Mouse (Mus musculus): ENCODE data around the gene Ext2.

Gene Ext2

GRCm38 (mm10) chr2:93822045-93822749, at the start of gene Ext2:
Ext2 (minus strand) TSS chr2:93822568.
- DNase-seq (ENCODE audit: low read depth, low spot score), result peak; percentile 86

DNA sequence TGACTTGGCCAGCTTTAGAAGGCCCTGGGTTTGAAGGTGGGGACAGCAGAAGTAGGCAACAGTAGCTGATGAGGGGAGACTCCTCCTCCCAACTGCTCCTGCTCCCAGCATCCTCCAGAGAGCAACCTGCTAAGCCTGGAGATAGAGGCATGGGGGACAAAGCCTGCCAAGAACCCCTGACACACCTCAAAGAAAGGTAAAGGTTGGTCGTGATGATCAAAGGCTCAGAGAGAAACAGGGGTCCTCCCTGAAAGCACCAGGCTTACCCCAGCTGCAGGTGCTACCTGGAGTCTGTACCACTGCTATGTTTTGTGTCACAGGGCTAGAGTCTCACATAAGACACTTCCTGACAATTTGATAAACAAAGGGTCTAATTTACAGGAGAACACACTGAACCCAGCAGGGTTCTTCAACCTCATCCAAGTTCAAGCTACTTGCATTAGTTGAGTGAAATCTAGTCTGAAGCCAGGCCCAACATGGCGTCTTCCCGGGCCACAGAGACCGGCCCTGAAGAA, 49.1 kb upstream of the Ext2 start:
- DNase-seq (ENCODE audit: low read depth, low spot score), result peak; percentile 75

DNA sequence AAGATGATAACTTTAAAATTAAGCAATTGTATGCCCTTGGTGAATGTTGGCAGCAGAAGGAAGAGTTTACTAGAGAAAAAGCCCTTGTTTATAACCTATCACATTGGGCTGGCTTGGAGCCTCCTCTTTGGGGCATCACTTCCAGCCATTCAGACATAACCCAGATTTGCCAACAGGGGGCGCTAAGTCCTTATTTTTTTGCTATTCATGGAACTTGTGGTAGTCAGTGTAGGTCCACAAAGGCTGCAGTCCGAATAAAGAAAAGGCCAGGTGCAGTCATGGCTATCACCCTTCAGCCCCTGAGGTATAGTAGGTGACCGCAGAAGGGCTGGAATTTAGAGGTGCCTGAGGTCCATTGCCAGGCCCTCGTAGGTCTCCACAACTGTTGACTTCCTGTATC, 48.5 kb upstream of the Ext2 start:
- DNase-seq (ENCODE audit: low read depth, low spot score), result peak; percentile 85

DNA sequence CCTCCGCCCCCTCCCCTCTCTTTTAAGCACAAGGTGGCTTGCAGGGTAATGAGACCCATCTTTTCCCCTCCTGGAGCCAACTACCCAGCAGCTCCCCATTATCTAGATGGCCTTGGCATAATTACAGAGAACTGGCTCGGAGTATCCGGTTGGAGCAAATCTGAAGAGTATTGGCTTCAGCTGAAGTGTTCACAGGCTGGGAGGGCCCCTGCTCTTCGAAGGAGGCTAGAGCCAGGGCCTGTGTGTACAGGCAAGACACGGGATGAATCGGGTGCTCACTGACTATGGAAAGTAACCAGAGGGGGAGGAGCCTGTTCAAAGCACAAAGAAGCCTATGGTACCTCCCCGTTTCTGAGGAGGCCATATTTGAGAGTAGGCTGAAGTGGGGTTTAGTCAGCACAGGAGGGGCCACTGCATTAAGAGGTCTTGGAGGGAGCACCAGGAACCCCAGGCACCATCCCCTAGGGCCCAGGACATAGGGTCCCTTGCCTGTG, 46.8 kb upstream of the Ext2 start, which contains the start of gene Accsl:
Accsl (minus strand) TSS at position 51 of the 494 bp plus-strand sequence.
- DNase-seq (ENCODE audit: low read depth, low spot score), result peak; percentile 87

DNA sequence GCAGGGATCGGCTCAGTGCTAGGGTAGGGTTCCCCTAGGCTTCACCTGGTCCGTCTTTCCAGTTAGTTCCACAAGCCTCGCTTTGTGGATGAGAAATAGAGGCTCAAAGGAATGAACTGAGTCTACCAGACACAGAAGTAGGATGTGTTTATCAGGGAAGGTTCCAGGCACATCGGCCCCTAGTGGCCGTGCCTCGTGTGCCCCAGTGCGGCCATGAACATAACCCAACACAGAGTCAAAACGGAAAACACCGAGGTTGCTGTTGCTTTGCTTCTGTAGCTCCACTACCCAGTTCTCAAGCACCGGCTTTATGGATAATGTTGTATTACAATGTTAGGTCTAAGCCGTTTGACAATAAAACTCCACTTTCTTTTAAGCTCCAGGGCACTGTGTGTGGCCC, 46.2 kb upstream of the Ext2 start:
- peak; percentile 50 for DNase-seq (ENCODE audit: low read depth, low spot score)

- DNase-seq (ENCODE audit: low read depth, low spot score), result peak; percentile 24
These were observed 40.9 kb upstream of the Ext2 start for GRCm38 (mm10) chr2:93863229-93863628.

DNA sequence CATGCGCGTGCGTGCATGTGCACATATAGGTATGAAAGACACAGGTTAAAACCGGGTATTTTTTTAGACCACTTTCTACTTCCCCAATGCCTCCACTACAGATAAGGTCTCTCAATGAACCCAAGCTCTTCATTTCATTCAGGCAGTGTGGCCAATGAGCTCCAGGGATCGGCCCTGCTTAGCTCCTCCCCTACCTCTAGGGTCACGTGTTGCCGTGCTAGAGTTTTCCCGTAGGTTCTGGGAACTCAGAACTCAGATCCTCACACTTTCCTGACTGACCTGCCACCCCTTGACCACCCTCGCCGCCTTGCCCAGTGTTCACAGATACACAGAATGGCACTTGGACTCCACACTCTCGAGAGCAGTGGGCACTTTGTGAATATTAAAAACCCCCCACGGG, 36.5 kb upstream of the Ext2 start:
- no peak for DNase-seq (ENCODE audit: low read depth, low spot score)

GRCm38 (mm10) chr2:93851303-93851702, 28.9 kb upstream of the Ext2 start:
- no peak for DNase-seq (ENCODE audit: low read depth, low spot score)

DNA sequence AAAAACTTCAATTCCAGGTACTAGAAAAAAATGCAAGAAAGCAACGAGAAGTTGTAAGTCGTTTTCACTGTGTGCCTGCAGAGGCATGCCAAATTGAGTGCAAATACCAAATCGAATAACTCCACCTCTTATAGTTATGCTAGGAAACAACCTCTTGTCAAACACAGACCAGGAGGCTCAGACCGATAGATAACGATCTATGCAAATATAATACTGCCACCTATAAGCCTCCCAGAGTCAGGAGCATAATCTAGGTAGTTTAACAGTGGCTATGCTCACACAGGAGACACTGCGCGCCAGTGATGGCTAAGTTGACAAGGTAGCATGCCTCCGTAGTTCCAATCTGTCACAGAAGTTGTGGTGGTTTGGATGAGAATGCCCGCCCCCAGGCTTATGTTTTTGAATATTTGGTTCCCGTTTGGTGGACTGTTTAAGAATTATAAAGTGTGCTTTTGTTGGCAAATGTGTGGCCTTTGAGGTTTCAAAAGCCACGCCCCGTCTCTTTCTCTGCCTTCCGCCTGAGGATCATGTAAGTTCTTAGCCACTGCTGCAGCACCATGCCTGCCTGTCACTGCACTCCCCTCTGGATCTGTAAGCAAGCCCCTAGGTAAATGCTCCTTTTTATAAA, 28.1 kb upstream of the Ext2 start:
- DNase-seq (ENCODE audit: low read depth, low spot score), result no peak

DNA sequence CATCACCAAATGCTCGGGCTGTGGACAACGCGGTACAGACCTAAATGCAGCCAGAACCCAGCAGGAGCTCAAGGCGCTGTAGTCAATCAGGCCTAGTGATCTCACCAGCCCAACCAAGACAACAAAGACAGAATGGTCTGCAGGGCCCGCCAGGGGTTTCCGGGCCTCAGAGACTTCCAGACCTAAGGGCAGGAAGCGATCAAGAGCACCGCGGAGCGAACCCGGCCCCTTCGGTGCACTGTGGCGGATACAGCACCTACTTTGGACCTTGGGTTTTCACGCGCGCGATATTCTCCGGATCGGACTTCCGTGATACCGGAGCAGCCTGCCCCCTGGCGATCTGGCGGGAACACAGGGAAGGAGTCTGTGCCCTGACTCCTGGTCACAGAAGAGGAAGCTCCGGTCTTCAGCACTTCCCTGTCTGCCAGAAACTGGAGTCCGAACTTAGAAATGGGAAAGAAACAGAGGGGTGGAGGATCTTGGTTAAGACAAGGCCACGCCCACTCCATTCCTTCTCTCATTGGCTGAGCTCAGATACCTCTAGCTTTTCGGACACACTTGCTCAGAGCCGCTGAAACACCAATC, 27.2 kb upstream of the Ext2 start, which contains the start of gene Accs:
Accs (minus strand) TSS at position 439 of the 585 bp plus-strand sequence.
- DNase-seq (ENCODE audit: low read depth, low spot score), result peak; percentile 94

GRCm38 (mm10) chr2:93841349-93841748, 19.0 kb upstream of the Ext2 start:
- no peak for DNase-seq (ENCODE audit: low read depth, low spot score)

DNA sequence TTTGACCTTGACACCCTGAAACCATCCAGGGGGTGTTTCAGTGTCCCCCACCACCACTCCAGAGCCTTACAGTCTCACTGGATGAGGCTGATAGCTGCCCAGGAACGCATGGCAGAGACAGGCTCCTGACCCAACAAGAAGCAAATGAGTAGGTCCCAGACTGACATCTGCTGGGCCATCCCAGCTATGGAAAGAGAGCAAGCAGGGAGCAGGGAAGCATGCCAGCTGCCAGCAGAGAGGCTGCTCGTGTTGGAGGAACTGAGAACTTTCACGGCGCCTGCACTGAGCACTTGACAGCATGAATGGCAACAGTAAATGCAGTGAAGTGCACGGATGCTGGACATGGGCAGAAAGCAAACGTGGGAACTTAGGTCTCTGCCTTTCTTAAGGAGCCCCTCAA, 17.7 kb upstream of the Ext2 start:
- DNase-seq (ENCODE audit: low read depth, low spot score), result no peak

- no peak for DNase-seq (ENCODE audit: low read depth, low spot score)
These were observed 16.6 kb upstream of the Ext2 start for GRCm38 (mm10) chr2:93838931-93839330.

DNA sequence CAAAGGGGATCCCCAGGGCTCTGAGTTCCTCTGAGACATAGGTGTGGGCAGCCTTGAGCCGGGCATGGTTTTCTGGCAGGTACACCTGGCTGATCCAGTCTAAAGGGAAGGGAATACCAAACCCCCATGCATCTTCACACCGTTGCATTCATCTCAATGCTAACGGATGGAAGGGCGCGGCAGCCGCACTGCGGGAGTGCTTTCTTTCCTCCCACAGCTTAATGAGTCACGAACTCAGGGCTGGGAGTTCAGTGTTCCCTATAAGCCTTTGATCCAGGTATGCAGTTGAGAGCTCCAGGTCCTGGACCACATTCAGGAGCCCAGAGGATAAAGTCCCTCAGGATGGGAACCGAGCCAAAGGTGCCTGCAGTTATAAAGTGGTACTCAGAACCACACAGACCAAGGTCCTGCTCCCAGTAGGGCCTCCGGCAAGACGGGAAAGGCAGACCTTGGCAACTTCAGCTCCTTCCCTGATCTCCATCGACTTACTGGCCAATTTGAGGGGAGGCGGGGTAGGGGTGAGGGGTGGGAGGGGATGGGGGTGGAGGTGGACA, 13.9 kb upstream of the Ext2 start:
- DNase-seq (ENCODE audit: low read depth, low spot score), result peak; percentile 86

DNA sequence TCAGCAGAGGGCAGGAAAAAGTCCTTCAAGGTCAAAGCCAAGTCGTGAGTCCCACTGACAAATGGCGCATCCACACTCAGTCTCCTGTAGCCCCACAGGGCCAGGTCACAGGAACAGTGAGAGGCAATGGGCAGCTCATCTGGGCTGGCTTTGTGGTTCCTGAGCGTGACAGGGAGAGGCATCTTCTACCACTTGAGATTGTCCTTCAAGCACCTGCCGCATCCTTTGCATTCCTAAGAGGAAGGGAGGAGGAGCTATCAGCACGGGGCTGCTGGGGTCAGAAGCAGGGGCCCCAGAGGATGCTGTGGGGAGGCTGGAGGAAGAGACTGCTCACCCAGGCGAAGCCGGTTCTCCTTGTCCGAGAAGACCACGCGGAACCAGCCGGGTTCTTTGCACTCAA, 13.2 kb upstream of the Ext2 start:
- peak; percentile 73 for DNase-seq (ENCODE audit: low read depth, low spot score)

GRCm38 (mm10) chr2:93823519-93823918, 1.2 kb upstream of the Ext2 start:
- peak; percentile 97 for DNase-seq (ENCODE audit: low read depth, low spot score)

- no peak for DNase-seq (ENCODE audit: low read depth, low spot score)
These were observed 4.6 kb downstream of the Ext2 start for GRCm38 (mm10) chr2:93817791-93818190.

DNA sequence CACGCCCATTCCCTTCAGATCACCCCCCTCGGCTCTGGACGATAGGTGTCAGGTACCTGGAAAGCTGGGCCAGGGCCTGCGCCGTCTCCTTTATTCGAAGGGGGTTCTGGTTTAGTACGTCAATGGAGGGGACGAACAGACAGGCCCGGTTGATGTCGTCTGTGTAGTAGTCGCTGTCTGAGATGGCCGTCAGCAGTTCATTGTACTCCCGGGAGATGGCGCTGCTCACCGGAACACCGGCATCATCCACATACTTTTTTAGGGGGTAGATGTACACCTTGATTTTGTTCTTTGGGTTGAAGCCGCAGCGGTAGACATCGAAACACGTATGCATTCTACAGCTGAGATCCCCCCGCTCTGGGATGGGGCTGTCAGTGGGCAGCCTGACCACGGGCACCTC, 9.0 kb downstream of the Ext2 start:
- DNase-seq (ENCODE audit: low read depth, low spot score), result peak; percentile 64

- peak; percentile 68 for DNase-seq (ENCODE audit: low read depth, low spot score)
These were observed 10.6 kb downstream of the Ext2 start for GRCm38 (mm10) chr2:93811812-93812211.

DNA sequence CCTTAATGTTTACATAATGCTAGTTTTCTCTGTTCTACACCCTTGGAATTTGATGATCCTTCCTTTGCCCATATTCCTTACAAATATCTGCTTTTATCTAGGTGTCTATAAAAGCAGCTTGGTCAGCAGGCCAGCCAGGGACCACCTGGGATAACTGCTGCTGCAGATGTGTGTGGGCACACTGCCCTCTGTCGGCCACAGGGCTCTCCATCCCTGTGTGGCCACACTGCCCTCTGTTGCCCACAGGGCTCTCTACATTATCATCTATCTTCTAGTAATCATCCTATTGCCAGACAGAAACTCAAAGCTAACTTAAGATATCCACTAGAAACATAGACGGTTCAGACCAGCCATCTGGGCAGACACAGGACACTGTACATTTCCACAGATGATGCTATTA, 12.4 kb downstream of the Ext2 start:
- peak; percentile 50 for DNase-seq (ENCODE audit: low read depth, low spot score)

DNA sequence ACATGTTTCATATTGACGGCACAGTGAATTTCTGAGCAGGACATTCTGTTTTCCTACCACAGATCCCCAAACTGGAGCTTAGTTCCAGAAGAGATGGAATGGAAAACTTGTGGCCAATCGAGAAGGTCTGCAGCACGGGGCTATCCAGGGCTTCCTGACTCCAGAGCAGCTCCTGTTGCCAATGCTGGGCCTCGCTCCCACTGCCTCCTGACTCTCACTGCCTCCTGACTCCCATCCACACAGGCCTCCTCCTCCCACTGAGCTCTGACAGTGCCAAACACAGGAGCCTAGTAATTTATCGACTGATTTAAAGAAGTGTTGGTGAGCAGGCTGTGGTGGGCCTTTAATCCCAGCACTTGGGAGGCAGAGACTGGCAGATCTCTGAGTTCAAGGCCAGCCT, 14.3 kb downstream of the Ext2 start:
- no peak for DNase-seq (ENCODE audit: low read depth, low spot score)

- DNase-seq (ENCODE audit: low read depth, low spot score), result no peak
These were observed 14.9 kb downstream of the Ext2 start for GRCm38 (mm10) chr2:93807440-93807839.

Data from ES-CJ7 (cell line).